Mouse (Mus musculus) ES-E14 (cell line): Measurements from ENCODE around the gene Nlrp1b. TPM values are rescaled to one million over a fixed set of nuclear protein-coding genes. Genes with fewer than 3 reads are reported as not detected.

Experiments
- DNase-seq: peaks from one replicate; pipeline ENCODE4 v3.0.0-alpha.2; 2013; ENCODE audit warnings: low read depth, low spot score
- H3K27ac ChIP-seq: 2 replicates; pipeline ENCODE4 v1.5.1; 2012; ENCODE audit warnings: low read depth, mild to moderate bottlenecking, low read length, moderate library complexity, mixed read lengths; ENCODE audit not compliant: poor library complexity, insufficient read depth, severe bottlenecking
- H3K36me3 ChIP-seq: 2 replicates; pipeline ENCODE4 v1.6.1; 2012; ENCODE audit warnings: mild to moderate bottlenecking, low read length, moderate library complexity, mixed read lengths; ENCODE audit not compliant: control insufficient read depth, poor library complexity, insufficient read depth, severe bottlenecking
- H3K4me1 ChIP-seq, 2 experiments: fragments of 150-350 bp in 1 of 2; sonication (generic) in 1 of 2; 2 replicates each; pipeline ENCODE4 v1.6.1; 2012; ENCODE audit warnings: low read length in 2 of 2, mild to moderate bottlenecking in 1 of 2, mixed read lengths in 1 of 2; ENCODE audit not compliant: control insufficient read depth in 2 of 2, insufficient read depth in 2 of 2, poor library complexity in 1 of 2
- H3K4me3 ChIP-seq, 2 experiments: fragments of 150-350 bp in 1 of 2; sonication (generic) in 1 of 2; 2 replicates each; pipeline ENCODE4 v1.5.1; 2012; ENCODE audit warnings: low read length in 2 of 2, low read depth in 1 of 2, mild to moderate bottlenecking in 1 of 2, mixed read lengths in 1 of 2; ENCODE audit not compliant: insufficient read depth in 1 of 2, poor library complexity in 1 of 2, severe bottlenecking in 1 of 2
- H3K9ac ChIP-seq: 2 replicates; pipeline ENCODE4 v1.6.1; 2012; ENCODE audit warnings: low read depth, mild to moderate bottlenecking, low read length, mixed read lengths; ENCODE audit not compliant: poor library complexity, insufficient read depth, severe bottlenecking
- H3K9me3 ChIP-seq: fragments of 150-350 bp; sonication (generic); 2 replicates; pipeline ENCODE4 v1.6.1; 2012; ENCODE audit warnings: low read depth, mild to moderate bottlenecking, low read length; ENCODE audit not compliant: control insufficient read depth, insufficient read depth
- CHD2 ChIP-seq: IDR thresholded peaks from 2 replicates; pipeline ENCODE4 v1.6.1; 2014; ENCODE audit warnings: mild to moderate bottlenecking, low read depth, low read length, inconsistent platforms
- HCFC1 ChIP-seq: IDR thresholded peaks from 2 replicates; pipeline ENCODE4 v1.6.1; 2012; ENCODE audit warnings: low read length, inconsistent platforms, borderline replicate concordance; ENCODE audit not compliant: insufficient read depth
- MAFK ChIP-seq: IDR thresholded peaks from 2 replicates; pipeline ENCODE4 v1.6.1; 2014; ENCODE audit warnings: mild to moderate bottlenecking, low read depth, low read length, inconsistent platforms; ENCODE audit not compliant: insufficient read depth
- ZC3H11A ChIP-seq: IDR thresholded peaks from 2 replicates; pipeline ENCODE4 v1.6.1; 2012; ENCODE audit warnings: low read depth, mild to moderate bottlenecking, inconsistent platforms, low read length, borderline replicate concordance
- ZNF384 ChIP-seq: IDR thresholded peaks from 2 replicates; pipeline ENCODE4 v1.6.1; 2012; ENCODE audit warnings: low read depth, low read length, inconsistent platforms
- in situ Hi-C, 2 experiments: fragments of 600-800 bp; cut with MboI; formaldehyde crosslinking; loops; one replicate each; pipeline ENCODE4 v1.15.1; 2025; ENCODE audit warnings: low sequenced_read_pairs in 2 of 2, inconsistent platforms in 1 of 2; ENCODE audit not compliant: unreplicated experiment in 2 of 2
- total RNA-seq: library from RNA; depleted of rRNA; stranded (reverse); fragments of 300-350 nt; gene quantifications from 2 replicates; pipeline ENCODE4 v1.2.3, GENCODE M21; 2012

Nlrp1b gene
- total RNA-seq, 1 experiment = not detected

DNA sequence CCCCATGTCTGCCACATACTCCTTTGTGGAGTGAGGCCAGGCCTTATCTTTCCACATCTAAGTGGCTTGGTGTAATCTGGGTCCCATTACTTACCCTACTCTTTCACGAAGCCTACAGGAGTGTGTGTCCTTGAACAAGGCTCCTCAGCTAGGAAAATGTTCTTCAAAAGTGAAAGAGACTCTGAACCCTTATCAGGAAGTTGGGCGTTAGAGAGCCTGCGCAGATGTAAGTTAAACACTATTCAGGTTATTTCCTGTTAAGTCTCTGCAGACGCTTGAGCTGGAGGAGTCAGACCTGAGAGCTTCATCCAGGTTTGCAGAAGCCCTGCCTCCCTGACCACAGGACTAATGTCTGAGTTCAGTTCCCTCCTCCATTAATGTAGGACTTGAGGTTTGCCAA, 27.8 kb downstream of the Nlrp1b start:
- Histone ChIP-seq H3K9me3 (no peaks in the 10 kb centered on the region), H3K4me3 (no peak overlapping the region), H3K4me1 (no peaks in the 10 kb centered on the region), H3K9ac (no peak overlapping the region), H3K27ac (no peak overlapping the region), H3K36me3 (no peaks in the 10 kb centered on the region)
- TF ChIP-seq HCFC1 (no peak), CHD2 (no peak)
- in situ Hi-C loops = no loop called here
- DNase-seq = no peak

DNA sequence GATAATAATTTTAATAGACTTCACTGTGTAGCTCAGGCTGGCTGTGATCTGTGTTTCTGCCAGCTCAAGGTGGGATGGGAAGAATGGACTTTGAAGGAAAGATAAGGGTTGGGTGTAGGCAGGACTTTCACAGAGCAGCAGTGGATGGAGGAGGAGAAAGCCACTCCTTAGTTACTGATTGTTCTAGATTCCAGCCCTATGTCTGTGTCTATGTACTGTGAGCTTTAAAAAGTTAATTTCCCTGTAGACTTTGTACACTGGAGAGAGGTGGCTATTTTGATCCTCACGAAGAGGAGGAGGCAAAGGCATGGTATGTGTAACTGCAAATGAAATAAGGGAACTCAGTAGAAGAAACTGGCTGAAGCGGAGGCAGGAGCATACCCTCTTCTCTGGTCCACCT, 31.2 kb downstream of the Nlrp1b start:
- no peaks in the 10 kb centered on the region for H3K9me3 ChIP-seq
- H3K4me1 ChIP-seq = no peaks in the 10 kb centered on the region
- no peak overlapping the region for H3K9ac ChIP-seq
- no peak overlapping the region for H3K27ac ChIP-seq
- DNase-seq = no peak
- H3K4me3 ChIP-seq = no peak overlapping the region
- no peaks in the 10 kb centered on the region for H3K36me3 ChIP-seq
- in situ Hi-C loops = no loop called here
- TF ChIP-seq CHD2 (no peak), ZNF384 (no peak), ZC3H11A (no peak), MAFK (no peak), HCFC1 (no peak)

DNA sequence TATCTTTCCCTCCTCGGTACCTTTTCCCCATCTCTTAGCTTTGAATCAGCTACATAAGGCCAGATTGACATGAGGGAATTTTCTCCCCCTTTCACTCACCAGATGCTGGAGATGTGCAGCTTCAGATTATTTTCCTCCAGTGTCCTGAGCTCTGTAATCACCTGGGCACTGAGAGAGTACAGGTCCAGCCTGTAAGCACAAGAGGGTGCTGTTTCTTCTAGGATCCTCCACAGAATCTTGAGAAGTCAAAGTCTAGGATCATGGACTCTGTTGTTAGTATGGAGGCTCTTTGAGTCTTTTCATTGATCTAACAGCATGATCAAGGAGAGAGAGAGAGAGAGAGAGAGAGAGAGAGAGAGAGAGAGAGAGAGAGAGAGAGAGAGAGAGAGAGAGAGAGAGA, 60.9 kb downstream of the Nlrp1b start:
- Histone ChIP-seq H3K27ac (no peak overlapping the region), H3K9me3 (no peaks in the 10 kb centered on the region), H3K36me3 (no peaks in the 10 kb centered on the region), H3K9ac (no peak overlapping the region), H3K4me1 (no peaks in the 10 kb centered on the region), H3K4me3 (no peak overlapping the region)
- in situ Hi-C loops = loop anchor here in 1 of 2 experiments (25.0 kb wide), 1 partner anchor 818 kb away; no protein-coding TSS in a partner anchor
- no peak for TF ChIP-seq ZNF384
- TF ChIP-seq ZC3H11A = no peak
- DNase-seq = no peak

DNA sequence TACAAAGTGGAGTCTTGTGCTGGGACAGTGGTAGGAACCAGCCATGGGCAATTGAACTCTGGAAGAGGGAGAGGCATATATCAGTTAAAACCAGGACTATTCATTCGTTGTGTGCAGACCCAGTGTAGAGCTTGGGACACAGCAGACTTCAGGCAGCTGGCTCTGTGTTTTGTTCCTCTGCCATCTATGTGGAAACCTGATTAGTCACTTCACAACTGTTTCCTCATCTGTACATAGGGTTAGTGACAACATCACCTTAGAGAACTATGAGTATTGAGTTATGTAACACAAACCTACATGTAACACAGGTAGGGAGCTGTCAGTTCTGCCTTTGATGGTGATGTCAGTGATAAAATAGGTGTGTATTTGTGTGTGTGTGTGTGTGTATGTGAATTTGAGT, 66.4 kb downstream of the Nlrp1b start:
- H3K9ac ChIP-seq = no peak overlapping the region
- TF ChIP-seq MAFK (no peak), ZNF384 (no peak), CHD2 (no peak), ZC3H11A (no peak), HCFC1 (no peak)
- no peaks in the 10 kb centered on the region for H3K9me3 ChIP-seq
- DNase-seq = no peak
- no peaks in the 10 kb centered on the region for H3K4me1 ChIP-seq
- in situ Hi-C loops = loop anchor here in 1 of 2 experiments (25.0 kb wide), 1 partner anchor 823 kb away; no protein-coding TSS in a partner anchor
- H3K36me3 ChIP-seq = no peaks in the 10 kb centered on the region
- no peak overlapping the region for H3K4me3 ChIP-seq
- no peak overlapping the region for H3K27ac ChIP-seq

DNA sequence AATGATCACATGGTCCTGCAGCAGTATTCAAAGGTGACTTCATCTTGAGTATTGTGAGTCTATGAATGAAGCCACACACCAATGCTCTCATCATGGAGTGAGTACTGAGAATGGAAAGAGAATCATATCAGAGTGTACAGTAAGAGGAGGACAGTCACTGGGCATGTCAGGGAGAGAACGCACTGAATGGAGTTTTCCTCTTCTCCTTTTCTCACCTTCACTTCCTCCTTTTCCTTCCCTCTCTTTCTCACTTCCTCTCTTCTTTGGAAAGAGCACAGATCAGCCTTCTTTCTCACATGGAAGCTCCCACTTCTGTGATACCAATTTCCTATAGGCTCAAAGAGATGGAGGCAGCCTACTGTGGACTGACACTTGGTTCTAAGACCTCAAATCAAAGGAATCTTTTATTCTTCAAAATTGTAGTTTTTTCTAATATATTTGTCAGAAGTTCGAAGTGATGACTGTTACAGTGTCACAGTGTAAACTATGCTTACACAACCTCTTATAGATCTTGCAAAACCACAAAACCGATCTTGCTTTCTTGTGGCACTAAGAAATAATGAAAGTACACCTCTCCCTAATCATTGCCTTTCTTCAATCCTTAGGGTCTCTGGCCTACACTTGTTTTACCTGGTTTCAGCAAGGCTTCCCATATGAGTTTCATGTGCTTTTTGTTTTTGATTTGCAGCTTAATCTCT, 70.9 kb downstream of the Nlrp1b start:
- Histone ChIP-seq H3K36me3 (no peaks in the 10 kb centered on the region), H3K9me3 (no peaks in the 10 kb centered on the region), H3K9ac (no peak overlapping the region), H3K4me1 (no peaks in the 10 kb centered on the region), H3K27ac (no peak overlapping the region), H3K4me3 (no peak overlapping the region)
- in situ Hi-C loops = loop anchor here in 1 of 2 experiments (10.0 to 25.0 kb wide), 2 partner anchors 85 to 828 kb away; no protein-coding TSS in a partner anchor
- no peak for DNase-seq
- TF ChIP-seq ZNF384 (no peak), HCFC1 (no peak), MAFK (no peak), ZC3H11A (no peak), CHD2 (no peak)
